Mouse (Mus musculus): Measurements from ENCODE around the gene Ttc28.

DNA sequence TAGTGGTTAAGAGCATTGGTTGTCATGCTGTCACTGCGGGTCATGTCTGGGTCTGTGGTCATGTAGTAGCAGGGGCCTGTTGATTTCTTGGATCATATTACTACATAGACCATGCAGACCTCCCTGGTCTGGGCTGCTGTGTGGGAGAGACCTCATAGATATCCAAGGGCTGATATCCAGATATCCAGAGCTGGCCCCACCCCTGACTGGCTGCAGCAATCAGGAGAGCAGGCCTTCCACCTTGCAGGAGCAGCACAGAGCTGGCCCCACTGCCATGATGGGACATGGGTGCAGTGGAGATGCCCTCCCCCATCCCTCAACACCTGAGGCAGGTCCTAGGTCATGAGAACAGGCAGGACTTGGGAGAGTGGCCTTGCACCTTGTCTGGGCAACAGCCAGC, 4.3 kb upstream of the Ttc28 start:
- TF ChIP-seq CTCF (IDR thresholded peaks at IDR 0.05; ENCODE audit: insufficient read depth, low read length) (no peak), POLR2A (IDR thresholded peaks at IDR 0.05; ENCODE audit: borderline replicate concordance, extremely low read depth, low read depth, low read length) (no peak)
